Mouse (Mus musculus): ENCODE data around the gene Vps26b. TPM values are rescaled to one million over a fixed set of nuclear protein-coding genes. Genes with fewer than 3 reads are reported as not detected.

Gene Vps26b
- polyA plus RNA-seq (2014; fragmentation: Illumina TruSeq; extraction: RNeasy Lipid Tissue Mini Kit (QIAGEN cat#74804); ENCODE audit: insufficient read depth, low read depth, low replicate concordance): 13.7 TPM

DNA sequence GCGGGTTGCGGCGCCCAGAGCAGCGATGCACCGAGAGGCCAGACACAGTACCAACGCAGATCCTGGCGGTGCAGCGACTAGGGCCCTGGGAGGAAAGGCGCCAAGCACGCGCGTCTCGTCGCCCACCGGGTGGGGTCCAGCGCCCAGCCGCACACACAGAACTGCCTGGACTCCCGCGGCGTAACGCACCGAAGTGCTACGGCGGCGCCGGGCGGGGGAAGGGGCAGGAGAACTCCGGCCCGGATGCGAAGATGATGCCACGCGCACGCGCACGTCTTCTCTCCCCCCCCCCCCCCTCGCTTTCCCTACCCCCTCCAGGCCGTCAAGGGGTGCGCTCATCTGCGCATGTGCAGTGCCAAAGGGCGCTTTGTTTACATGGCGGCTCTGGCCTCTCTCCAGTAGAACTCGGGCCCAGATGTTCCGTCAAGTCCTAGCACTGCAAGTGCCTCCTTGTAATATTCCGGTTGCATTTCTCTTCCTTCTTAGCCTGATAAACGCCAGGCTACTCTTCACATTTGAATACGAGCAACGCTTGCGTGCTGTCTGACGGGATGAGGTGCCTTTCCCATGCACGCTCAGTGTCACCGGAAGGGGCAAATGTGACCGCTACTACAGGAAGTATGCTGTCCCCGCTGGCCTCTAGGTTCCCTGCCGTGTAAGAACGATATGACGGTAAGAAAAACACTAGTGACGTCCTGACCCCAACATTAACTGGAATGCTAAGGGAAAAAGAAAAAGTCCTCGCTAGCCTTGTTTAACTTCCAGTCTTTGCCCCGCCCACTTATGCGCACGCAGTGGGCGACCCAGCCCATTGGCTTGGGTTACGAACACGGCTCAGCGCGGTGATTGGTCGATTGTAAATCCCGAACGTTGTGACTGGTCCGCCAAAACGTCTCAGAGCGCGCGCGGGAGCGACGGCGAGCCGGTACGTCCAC, at the start of gene Vps26b, which contains the start of gene Ncapd3:
Vps26b (minus strand) TSS at position 238 of the 935 bp plus-strand sequence.
Ncapd3 (plus strand) TSS at position 348 of the 935 bp plus-strand sequence.

DNA sequence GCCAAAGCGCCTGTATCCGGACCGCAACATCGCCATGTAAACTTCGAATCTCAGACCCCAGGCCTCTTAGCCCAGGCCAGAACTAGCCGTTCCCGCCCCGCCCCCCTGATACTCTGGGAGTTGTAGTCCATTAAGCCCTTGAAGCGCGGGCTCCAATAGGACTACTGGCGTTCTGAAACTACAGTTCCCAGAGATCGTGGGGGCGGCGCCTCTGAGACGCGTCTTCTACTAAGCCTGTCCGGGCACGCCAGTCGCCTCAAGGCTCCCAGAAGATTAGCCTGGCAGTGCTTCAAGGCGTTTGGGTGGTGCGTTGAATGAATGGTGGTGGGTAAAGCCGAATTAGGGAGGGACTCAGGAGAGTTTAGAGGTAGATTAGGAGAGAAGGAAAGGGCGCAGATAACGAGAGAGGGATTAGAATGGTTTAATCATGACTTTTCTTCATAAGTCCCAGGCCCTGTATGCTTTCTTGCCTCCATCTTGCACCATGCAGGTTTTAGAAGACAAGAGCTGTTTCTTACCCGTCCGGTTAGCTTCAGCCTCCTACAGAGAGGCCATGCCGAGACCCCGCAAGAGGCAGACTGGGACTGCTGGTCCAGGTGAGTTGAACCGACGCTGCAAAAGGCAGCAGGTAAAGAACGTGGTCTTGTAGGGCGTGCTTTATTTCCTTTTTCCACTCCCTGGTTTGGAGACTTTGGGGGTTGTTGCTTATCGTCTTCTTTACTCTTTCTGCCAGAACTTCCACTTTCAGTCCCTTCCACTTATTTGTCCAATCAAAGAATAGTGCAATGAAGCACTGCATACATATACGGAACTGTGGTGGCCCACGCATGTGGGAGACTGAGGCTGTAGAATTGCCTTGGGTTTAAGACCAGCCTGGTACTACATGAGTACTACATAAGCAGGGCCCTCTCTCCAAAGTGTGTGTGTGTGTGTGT, 30.1 kb downstream of the Vps26b start, which contains the start of the genes Acad8 and Thyn1:
Acad8 (minus strand) TSS at position 106 of the 935 bp plus-strand sequence.
Thyn1 (plus strand) TSS at position 250 of the 935 bp plus-strand sequence.

Other genes with a start within 250 kb of the Vps26b start
- 17.1 TPM for gene Glb1l2, start 223.6 kb downstream of the Vps26b start, polyA plus RNA-seq (2014; fragmentation: Illumina TruSeq; extraction: RNeasy Lipid Tissue Mini Kit (QIAGEN cat#74804); ENCODE audit: insufficient read depth, low read depth, low replicate concordance)
- 1.8 TPM for gene Glb1l3, start 169.2 kb downstream of the Vps26b start, polyA plus RNA-seq (2014; fragmentation: Illumina TruSeq; extraction: RNeasy Lipid Tissue Mini Kit (QIAGEN cat#74804); ENCODE audit: insufficient read depth, low read depth, low replicate concordance)
- gene Gm1110, start 107.0 kb downstream of the Vps26b start, polyA plus RNA-seq (2014; fragmentation: Illumina TruSeq; extraction: RNeasy Lipid Tissue Mini Kit (QIAGEN cat#74804); ENCODE audit: insufficient read depth, low read depth, low replicate concordance): not detected
- 21.5 TPM for gene Acad8, start 30.5 kb downstream of the Vps26b start, polyA plus RNA-seq (2014; fragmentation: Illumina TruSeq; extraction: RNeasy Lipid Tissue Mini Kit (QIAGEN cat#74804); ENCODE audit: insufficient read depth, low read depth, low replicate concordance)
- gene Thyn1, start 30.4 kb downstream of the Vps26b start, polyA plus RNA-seq (2014; fragmentation: Illumina TruSeq; extraction: RNeasy Lipid Tissue Mini Kit (QIAGEN cat#74804); ENCODE audit: insufficient read depth, low read depth, low replicate concordance): 32.2 TPM
- 5.3 TPM for gene Ncapd3, start 110 bp upstream of the Vps26b start, polyA plus RNA-seq (2014; fragmentation: Illumina TruSeq; extraction: RNeasy Lipid Tissue Mini Kit (QIAGEN cat#74804); ENCODE audit: insufficient read depth, low read depth, low replicate concordance)
- 11.2 TPM for gene Jam3, start 125.4 kb upstream of the Vps26b start, polyA plus RNA-seq (2014; fragmentation: Illumina TruSeq; extraction: RNeasy Lipid Tissue Mini Kit (QIAGEN cat#74804); ENCODE audit: insufficient read depth, low read depth, low replicate concordance)